Mouse (Mus musculus) cerebellum, adult 2 months (tissue): ENCODE data around the gene Il2rb. TPM values are rescaled to one million over a fixed set of nuclear protein-coding genes. Genes with fewer than 3 reads are reported as not detected.

Source experiments
- DNase-seq, 2 experiments: peaks; one replicate each; pipeline ENCODE4 v3.0.0; 2021
- H3K27ac ChIP-seq: fragments of 200-500 bp; 2 replicates; pipeline ENCODE4 v1.5.1; 2012; ENCODE audit warnings: low read length, control low read depth, inconsistent platforms; ENCODE audit not compliant: insufficient read depth
- H3K27me3 ChIP-seq: fragments of 200-500 bp; 2 replicates; pipeline ENCODE4 v1.6.1; 2012; ENCODE audit warnings: inconsistent platforms, mild to moderate bottlenecking, low read length, moderate library complexity; ENCODE audit not compliant: control insufficient read depth, insufficient read depth
- H3K4me1 ChIP-seq: fragments of 200-500 bp; 2 replicates; pipeline ENCODE4 v1.6.1; 2011; ENCODE audit warnings: low read length; ENCODE audit not compliant: control insufficient read depth, insufficient read depth
- H3K4me3 ChIP-seq: fragments of 200-500 bp; replicated peaks from 2 replicates; pipeline ENCODE3; 2011; ENCODE audit warnings: mild to moderate bottlenecking, low read depth, low read length, control low read depth; ENCODE audit not compliant: insufficient read depth
- CTCF ChIP-seq: fragments of 200-500 bp; IDR thresholded peaks from 2 replicates; pipeline ENCODE4 v1.5.1; 2011; ENCODE audit warnings: low read depth, mild to moderate bottlenecking, control low read depth, low read length, moderate library complexity, borderline replicate concordance; ENCODE audit not compliant: insufficient read depth
- POLR2A ChIP-seq: fragments of 200-500 bp; IDR thresholded peaks from 2 replicates; pipeline ENCODE4 v1.6.1; 2011; ENCODE audit warnings: low read length, control low read depth, borderline replicate concordance; ENCODE audit not compliant: insufficient read depth
- WGBS: fragments of 180-500 bp; shearing (Covaris S2); methylation state at CpG from one replicate; pipeline ENCODE4 v1.1.7; 2018; 5-methylcytosine and 5-hydroxymethylcytosine counted together
- polyA plus RNA-seq: library from polyadenylated mRNA; depleted of rRNA; stranded (reverse); fragments of >200 nt; gene quantifications from 2 replicates; pipeline ENCODE4 v1.2.3, GENCODE M21; 2012

The Il2rb gene
- polyA plus RNA-seq, 1 experiment, result 0.10 TPM

GRCm38 (mm10) chr15:78487066-78487465 lies 8.0 kb downstream of the Il2rb start:
- DNase-seq, result no peak
- no peak for TF ChIP-seq POLR2A
- TF ChIP-seq CTCF, result no peak
- 44% methylated on average over 4 of the region's 4 CpGs for WGBS
- peaks cover 50% of the 10 kb centered on the region for H3K4me1 ChIP-seq
- no peak overlapping the region for H3K4me3 ChIP-seq
- H3K27me3 ChIP-seq, result no peaks in the 10 kb centered on the region
- H3K27ac ChIP-seq, result no peak overlapping the region

DNA sequence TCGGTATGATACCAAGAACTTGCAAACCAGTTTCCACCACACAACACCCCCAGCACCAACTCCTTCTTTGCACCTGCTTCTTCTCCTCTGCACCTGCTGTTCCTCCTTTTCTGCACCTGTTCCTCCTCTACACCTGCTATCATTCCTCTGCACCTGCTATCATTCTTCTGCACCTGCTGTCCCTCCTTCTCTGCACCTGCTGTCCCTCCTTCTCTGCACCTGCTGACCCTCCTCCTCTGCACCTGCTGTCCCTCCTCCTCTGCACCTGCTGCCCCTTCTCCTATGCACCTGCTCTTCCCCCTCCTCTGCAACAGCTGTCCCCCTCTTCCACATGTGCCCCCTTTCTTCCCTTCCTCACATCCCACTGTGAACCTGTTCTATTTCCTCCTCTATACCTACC lies 8.5 kb downstream of the Il2rb start:
- no peak for TF ChIP-seq CTCF
- 95% methylated on average over 1 of the region's 1 CpGs for WGBS
- Histone ChIP-seq H3K4me3 (no peak overlapping the region), H3K27ac (no peak overlapping the region), H3K4me1 (peaks cover 55% of the 10 kb centered on the region), H3K27me3 (no peaks in the 10 kb centered on the region)
- DNase-seq, result no peak

DNA sequence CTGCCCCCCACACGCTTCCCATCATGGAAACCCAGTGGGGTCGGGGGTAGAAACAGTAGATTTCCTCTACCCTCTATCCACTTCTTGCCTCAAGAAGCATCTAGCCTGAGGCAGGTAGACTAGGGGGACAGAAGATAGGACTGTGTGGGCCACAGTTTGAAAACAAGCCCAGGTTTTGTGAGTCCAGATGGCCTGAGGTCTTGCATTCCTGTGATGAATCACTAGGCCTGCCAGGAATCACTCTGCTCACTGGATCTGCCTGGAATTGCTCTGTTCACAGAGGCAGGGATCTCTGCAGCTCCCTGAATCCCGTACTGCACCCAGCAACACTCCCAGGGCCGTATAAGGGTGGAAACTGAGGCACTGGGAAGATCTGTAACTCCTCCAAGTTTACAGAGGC lies 11.8 kb downstream of the Il2rb start:
- H3K27ac ChIP-seq, result peak overlapping the region; percentile 77
- DNase-seq, result peak; percentile 80 to 90
- no peaks in the 10 kb centered on the region for H3K27me3 ChIP-seq
- peaks cover 60% of the 10 kb centered on the region for H3K4me1 ChIP-seq
- WGBS, result 50% methylated on average over 4 of the region's 4 CpGs
- peak; percentile 33; the same call in 1 of the 2 replicates for TF ChIP-seq POLR2A
- no peak for TF ChIP-seq CTCF
- no peak overlapping the region for H3K4me3 ChIP-seq

- WGBS, result 85% methylated on average over 3 of the region's 3 CpGs
- H3K27ac ChIP-seq, result no peak overlapping the region
- H3K4me3 ChIP-seq, result no peak overlapping the region
- DNase-seq, result no peak
- H3K27me3 ChIP-seq, result no peaks in the 10 kb centered on the region
- H3K4me1 ChIP-seq, result peaks cover 60% of the 10 kb centered on the region
- TF ChIP-seq POLR2A, result no peak
- TF ChIP-seq CTCF, result no peak
Observed at GRCm38 (mm10) chr15:78482518-78482917, 12.6 kb downstream of the Il2rb start.

GRCm38 (mm10) chr15:78481448-78482000 lies 13.5 kb downstream of the Il2rb start:
- WGBS, result 47% methylated on average over 9 of the region's 9 CpGs
- no peaks in the 10 kb centered on the region for H3K27me3 ChIP-seq

DNA sequence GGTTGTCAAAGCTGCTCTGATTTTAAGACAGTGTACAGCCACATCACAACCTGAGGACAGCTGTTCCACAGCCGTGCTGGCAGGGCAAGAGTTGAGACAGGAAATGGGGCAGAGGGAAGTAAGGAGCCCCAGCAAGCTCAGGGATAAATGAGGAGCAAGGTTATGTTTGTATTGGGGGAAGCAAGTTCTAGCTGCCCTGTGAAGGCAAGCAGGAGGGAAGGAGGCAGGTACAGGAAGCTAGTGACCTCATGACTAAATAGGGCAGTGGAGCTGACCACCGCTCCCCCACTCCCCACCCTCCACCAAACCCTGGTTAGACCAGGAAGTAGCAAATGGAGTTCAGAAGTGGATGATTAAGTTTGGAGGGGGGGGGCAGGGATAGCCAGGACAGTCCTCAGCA lies 14.1 kb downstream of the Il2rb start:
- WGBS, result 95% methylated on average over 2 of the region's 2 CpGs
- no peak for DNase-seq
- TF ChIP-seq POLR2A (no peak), CTCF (no peak)

More at GRCm38 (mm10) chr15:78481448-78482000, 13.5 kb downstream of the Il2rb start:
- no peak overlapping the region for H3K4me3 ChIP-seq
- peak; percentile 50 to 52 for DNase-seq
- H3K27ac ChIP-seq, result no peak overlapping the region
- TF ChIP-seq POLR2A (no peak), CTCF (peak; percentile 16; the same call in 1 of the 2 replicates)
- H3K4me1 ChIP-seq, result peaks cover 55% of the 10 kb centered on the region

DNA sequence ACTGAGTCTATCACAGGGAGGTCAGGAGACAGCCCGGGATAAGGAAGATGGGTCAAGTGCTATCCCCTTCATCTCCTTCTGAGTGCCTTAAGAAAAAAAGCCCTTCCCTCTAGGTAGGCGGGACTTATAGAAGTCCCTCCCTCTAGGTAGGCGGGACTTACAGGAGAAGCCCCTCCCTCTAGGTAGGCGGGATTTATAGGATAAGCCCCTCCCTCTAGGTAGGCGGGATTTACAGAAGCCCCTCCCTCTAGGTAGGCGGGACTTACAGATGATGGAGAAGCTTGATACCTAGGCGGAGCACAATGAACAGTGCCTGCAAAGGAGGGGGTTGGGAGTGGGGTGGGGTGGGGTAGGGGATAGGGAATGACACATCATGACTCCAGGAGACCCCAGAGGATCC lies 15.0 kb downstream of the Il2rb start:
- DNase-seq, result no peak
- H3K4me3 ChIP-seq, result no peak overlapping the region
- H3K4me1 ChIP-seq, result peaks cover 57% of the 10 kb centered on the region
- 78% methylated on average over 7 of the region's 7 CpGs for WGBS
- H3K27ac ChIP-seq, result no peak overlapping the region
- no peaks in the 10 kb centered on the region for H3K27me3 ChIP-seq
- TF ChIP-seq CTCF, result no peak
- TF ChIP-seq POLR2A, result no peak

More for the DNA sequence above, 14.1 kb downstream of the Il2rb start:
- Histone ChIP-seq H3K27me3 (no peaks in the 10 kb centered on the region), H3K4me1 (peaks cover 50% of the 10 kb centered on the region), H3K27ac (no peak overlapping the region), H3K4me3 (no peak overlapping the region)

DNA sequence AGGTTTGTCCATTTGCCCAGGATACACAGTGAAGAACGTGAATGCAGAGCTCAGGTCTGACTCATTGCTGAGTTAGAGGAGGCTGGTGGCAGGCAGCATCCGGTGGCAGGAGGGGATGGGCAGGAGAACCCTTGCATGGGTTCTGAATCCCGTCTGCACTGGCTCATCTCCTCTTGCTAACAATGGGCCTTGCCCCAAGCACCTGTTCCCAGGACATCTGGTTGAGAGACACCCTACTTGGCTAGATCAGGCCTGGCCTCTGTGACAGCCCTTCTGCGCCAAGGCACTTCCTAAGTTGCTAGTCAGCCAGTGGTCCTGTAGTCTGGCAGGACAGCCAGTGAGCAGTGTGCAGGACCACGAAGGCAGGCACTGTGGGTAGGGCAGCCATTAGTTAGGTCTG lies 15.6 kb downstream of the Il2rb start:
- Histone ChIP-seq H3K27ac (no peak overlapping the region), H3K4me3 (no peak overlapping the region), H3K27me3 (no peaks in the 10 kb centered on the region), H3K4me1 (peaks cover 52% of the 10 kb centered on the region)
- no peak for DNase-seq
- TF ChIP-seq POLR2A (no peak), CTCF (no peak)
- WGBS, result 54% methylated on average over 5 of the region's 5 CpGs

DNA sequence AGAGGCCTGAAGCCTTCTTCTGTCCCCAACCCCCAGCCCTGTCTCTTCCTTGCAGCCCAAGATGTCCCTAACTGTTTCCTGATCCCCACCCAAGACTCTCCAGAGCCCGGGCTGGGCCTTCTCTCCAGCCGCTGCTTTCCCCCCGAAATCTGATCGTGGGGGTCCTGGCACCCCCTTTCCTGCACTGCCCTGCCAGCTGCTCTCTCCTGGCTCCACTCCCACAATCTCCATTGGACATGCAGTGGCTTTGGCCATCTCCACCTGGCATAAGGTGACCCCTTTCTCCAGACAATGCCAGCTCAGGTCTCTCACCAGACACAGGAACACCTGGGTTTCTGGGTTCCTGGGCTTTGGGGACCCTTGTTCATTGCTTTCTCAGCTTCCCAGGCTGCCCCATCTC lies 17.0 kb downstream of the Il2rb start:
- Histone ChIP-seq H3K27ac (no peak overlapping the region), H3K27me3 (no peaks in the 10 kb centered on the region), H3K4me1 (peaks cover 48% of the 10 kb centered on the region), H3K4me3 (no peak overlapping the region)
- DNase-seq, result no peak
- WGBS, result 40% methylated on average over 4 of the region's 4 CpGs
- TF ChIP-seq POLR2A (no peak), CTCF (no peak)
